Mouse (Mus musculus) CH12.LX (cell line): ENCODE measurements at regions not wholly inside any gene's neighbourhood (a gene's known extent, or its start where the extent isn't known, plus 50 kb on each side); places are given as distances from the start of the nearest gene placed in this dataset.

Experiments
- CTCF ChIP-seq, 2 experiments: IDR thresholded peaks in 1 of 2; conservative IDR thresholded peaks in 1 of 2; 2 replicates each; pipeline ENCODE4 v1.5.1; 2011 to 2012; ENCODE audit warnings: low read depth in 2 of 2, low read length in 2 of 2, improper control_type of control experiment in 1 of 2, inconsistent platforms in 1 of 2, mild to moderate bottlenecking in 1 of 2, moderate library complexity in 1 of 2
- POLR2AphosphoS2 ChIP-seq: IDR thresholded peaks from 2 replicates; pipeline ENCODE4 v1.6.1; 2011; ENCODE audit warnings: low read depth, low read length, improper control_type of control experiment
- RAD21 ChIP-seq: IDR thresholded peaks from 2 replicates; pipeline ENCODE4 v1.6.1; 2011; ENCODE audit warnings: low read depth, mild to moderate bottlenecking, low read length, improper control_type of control experiment, moderate library complexity

DNA sequence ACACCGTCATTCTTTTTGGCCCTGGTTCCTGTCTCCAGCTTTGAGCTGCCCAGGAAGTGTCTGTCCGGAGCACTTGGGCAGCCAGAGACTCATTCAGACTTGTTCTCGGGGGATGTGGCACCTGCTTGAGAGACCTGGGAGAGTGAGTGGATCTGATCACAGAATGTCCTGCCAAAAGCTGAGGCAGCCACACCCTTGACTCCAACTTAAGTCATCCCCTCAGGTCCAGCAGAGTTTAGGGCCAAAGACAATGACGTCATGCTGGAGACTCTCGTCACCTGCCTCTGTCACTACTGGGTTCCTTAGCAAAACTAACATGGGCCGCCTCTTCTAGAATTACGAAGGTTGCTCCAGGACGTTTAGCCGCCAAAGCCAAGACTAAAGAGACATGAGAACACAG lies 231.5 kb downstream of the Maf start:
- TF ChIP-seq CTCF (conservative IDR thresholded peaks at IDR 0.05 in 1 of 2, IDR thresholded peaks at IDR 0.05 in 1 of 2; ENCODE audit: low read depth in 2 of 2, low read length in 2 of 2) (no peak), RAD21 (no peak), POLR2AphosphoS2 (no peak)
